Mouse (Mus musculus): Measurements from ENCODE around the gene Dynlt1c. TPM values are rescaled to one million over a fixed set of nuclear protein-coding genes. Genes with fewer than 3 reads are reported as not detected.
"Not testable (repeated sequence)": the region's sequence is repeated elsewhere in the genome, so short reads cannot be mapped to it uniquely, and the experiment has no call there.

The Dynlt1c gene
- total RNA-seq, 2 experiments from 2014 or later, result 16.6 TPM; not detected in 1

DNA sequence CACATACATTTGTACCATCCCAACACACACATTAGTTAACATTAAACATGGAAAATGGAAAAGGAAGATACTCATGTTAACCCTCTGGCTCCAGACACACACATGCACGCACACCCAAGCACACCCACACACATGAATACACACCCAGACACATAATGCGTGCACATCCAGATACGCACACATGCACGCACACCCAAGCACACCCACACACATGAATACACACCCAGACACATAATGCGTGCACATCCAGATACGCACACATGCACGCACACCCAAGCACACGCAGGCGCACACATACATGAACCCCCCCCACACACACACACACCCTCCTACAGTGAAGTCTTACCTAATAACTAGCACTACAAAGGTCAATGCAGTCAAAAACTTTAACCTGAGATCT lies 15.3 kb downstream of the Dynlt1c start:
- not testable (repeated sequence) for ATAC-seq (replicated peaks; ENCODE audit: low FRiP score, poor library complexity, severe bottlenecking)

DNA sequence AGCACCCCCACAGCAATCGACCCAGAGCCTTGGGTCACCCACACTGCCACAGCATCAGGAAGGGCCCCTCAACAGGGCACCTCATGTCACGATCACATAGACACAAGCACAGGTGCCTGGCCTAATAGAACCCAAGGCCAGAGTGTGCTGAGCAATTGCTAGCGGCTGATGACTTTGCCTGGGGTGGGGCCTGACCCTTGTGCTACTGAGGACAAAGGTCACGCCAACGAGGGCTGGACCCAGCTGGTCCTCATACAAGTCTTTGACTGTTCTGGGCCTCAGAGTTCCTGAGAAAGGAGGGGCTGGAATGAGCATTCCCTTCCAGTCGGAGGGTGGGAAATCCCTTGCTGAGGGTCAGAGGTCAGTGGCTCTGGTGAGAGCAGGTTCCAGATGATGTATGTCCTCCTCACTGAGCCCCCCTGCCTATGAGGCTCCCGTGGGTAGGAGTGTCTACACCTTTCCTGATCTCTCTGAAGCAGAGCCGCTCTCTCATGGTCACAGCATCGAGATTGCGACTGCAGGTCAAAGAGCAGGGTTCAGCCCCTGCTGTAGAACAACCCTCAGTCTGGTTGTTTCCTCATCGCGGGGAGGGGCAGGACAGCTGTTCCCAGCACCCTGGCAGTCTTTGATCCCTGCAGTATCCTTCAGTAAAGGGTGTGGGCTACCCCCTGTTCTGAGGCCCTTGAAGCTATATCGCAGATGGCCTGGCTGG lies 16.4 kb downstream of the Dynlt1c start:
- ATAC-seq (replicated peaks; ENCODE audit: low FRiP score, poor library complexity, severe bottlenecking), result not testable (repeated sequence)

GRCm38 (mm10) chr17:6619271-6619670 lies 17.8 kb downstream of the Dynlt1c start:
- not testable (repeated sequence) for ATAC-seq (replicated peaks; ENCODE audit: low FRiP score, poor library complexity, severe bottlenecking)

DNA sequence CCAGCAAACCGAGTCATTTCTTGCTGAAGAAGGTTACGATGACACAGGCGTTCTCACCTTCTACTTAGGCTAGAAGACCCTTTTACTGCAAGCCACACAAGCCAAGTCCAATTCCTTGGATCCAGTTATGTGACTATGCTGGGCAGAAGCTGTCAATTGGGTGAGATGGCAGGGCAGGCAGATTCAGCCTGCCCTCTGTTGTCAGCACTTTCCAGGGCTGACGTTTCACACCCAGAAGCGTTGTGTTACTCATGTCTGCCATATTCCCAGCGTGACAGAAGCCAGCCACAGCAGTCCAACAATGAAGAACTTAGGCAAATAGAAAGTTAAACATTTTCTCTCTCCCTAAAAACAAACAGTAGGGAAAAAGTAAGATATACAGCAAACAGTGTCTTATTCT lies 18.6 kb downstream of the Dynlt1c start:
- ATAC-seq (replicated peaks; ENCODE audit: low FRiP score, poor library complexity, severe bottlenecking), result not testable (repeated sequence)

GRCm38 (mm10) chr17:6620730-6621451 lies 19.4 kb downstream of the Dynlt1c start:
- ATAC-seq (replicated peaks; ENCODE audit: low FRiP score, poor library complexity, severe bottlenecking), result not testable (repeated sequence)

DNA sequence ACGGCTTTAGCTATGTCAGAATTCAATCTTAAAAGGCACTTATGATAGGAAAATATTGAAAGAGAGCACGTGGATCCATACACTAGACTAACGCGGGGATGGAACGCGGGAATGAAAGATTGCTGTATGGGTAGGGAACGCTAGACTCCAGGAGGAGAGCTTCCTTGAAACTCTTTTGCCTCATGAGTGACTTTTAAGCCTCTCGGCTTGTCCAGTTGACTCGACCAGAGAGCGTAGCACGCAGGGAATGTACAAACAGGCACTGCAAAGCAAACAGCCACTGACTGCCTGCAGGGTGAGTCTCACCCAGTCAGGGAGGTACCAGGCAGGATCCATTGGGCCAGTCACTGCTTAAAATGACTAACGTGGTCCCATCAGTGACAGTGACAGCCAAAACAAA lies 20.5 kb downstream of the Dynlt1c start:
- ATAC-seq (replicated peaks; ENCODE audit: low FRiP score, poor library complexity, severe bottlenecking), result not testable (repeated sequence)

GRCm38 (mm10) chr17:6624926-6625558 lies 23.6 kb downstream of the Dynlt1c start:
- ATAC-seq (replicated peaks; ENCODE audit: low FRiP score, poor library complexity, severe bottlenecking), result not testable (repeated sequence)

DNA sequence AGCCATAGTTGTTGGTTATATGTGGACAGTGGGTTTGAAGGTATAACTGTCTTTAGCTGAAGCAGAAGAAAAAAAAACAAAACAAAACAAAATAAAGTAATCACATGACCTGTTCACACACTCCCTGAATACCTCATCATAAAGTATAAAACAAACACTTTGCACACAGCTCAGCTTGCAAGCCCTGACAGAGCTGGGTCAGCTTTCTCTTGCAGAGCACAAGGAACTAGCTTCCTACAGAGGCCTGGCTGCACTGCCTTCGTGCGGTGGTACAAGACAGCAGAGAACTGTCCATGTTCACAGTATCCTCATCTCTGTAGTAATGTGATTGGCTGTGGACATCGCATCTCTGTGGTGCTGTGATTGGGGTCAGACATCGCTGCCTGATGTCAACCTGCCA lies 28.9 kb downstream of the Dynlt1c start:
- not testable (repeated sequence) for ATAC-seq (replicated peaks; ENCODE audit: low FRiP score, poor library complexity, severe bottlenecking)

DNA sequence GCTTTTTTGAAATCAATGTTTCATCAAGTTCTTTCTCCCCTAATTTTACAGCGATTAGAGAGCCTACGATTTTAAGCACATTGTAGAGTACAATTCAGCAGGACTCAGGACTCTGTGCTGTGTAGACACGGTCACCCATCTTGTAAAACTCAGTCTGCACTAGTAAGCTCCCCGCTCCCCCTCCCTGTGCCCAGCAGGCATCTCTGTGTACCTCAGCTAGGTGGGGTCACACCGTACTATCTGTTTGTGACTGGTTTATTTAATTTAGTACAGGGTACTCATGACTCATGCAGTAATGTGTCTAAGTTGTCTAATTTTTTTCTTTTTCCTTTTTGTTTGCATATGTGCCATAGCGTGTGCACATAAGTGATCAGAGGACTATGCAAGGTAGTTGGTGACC lies 31.4 kb downstream of the Dynlt1c start:
- not testable (repeated sequence) for ATAC-seq (replicated peaks; ENCODE audit: low FRiP score, poor library complexity, severe bottlenecking)

GRCm38 (mm10) chr17:6635781-6636180 lies 34.3 kb downstream of the Dynlt1c start:
- ATAC-seq (replicated peaks; ENCODE audit: low FRiP score, poor library complexity, severe bottlenecking), result not testable (repeated sequence)

DNA sequence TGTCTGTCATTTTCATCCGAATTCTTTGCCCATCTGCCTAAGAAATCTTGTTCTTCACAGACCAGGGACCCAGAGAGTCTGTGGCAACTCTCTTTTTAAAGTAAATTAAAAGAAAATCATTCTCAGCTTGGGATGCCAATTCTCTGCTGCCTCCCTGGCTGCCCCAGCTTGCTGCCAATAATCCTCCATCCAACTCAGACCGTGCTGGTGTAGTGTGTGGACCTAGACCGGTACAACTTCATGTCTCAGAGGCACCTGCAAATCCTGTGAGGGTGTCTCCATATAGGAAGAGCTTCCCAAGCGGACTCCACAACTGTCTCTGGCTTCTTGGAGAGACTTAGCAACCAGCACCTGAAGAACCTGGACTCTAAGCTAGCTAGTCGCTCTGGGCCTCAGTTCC lies 35.4 kb downstream of the Dynlt1c start:
- no peak for ATAC-seq (replicated peaks; ENCODE audit: low FRiP score, poor library complexity, severe bottlenecking)

DNA sequence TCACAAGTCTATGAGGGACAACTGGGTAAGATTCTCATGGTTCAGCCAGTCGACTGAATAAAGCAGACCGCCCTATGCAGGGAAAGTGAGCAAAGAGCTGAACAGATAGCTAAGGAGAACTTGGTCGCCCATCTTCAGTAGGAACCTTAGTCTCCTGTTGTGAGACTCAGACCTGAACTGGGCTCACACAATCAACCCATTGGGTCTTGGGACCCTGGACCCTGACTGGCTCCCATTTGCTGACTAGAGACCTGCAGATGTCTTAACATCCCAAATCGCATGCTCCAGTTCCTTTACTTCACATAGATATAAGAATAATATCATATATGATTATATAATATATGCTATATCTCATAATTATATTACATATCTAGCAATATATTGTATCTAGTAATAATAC lies 36.0 kb downstream of the Dynlt1c start:
- not testable (repeated sequence) for ATAC-seq (replicated peaks; ENCODE audit: low FRiP score, poor library complexity, severe bottlenecking)

GRCm38 (mm10) chr17:6638444-6638843 lies 37.0 kb downstream of the Dynlt1c start:
- ATAC-seq (replicated peaks; ENCODE audit: low FRiP score, poor library complexity, severe bottlenecking), result not testable (repeated sequence)

- not testable (repeated sequence) for ATAC-seq (replicated peaks; ENCODE audit: low FRiP score, poor library complexity, severe bottlenecking)
Measured at GRCm38 (mm10) chr17:6639486-6639885, 38.0 kb downstream of the Dynlt1c start.

GRCm38 (mm10) chr17:6640044-6640637 lies 38.7 kb downstream of the Dynlt1c start:
- not testable (repeated sequence) for ATAC-seq (replicated peaks; ENCODE audit: low FRiP score, poor library complexity, severe bottlenecking)

GRCm38 (mm10) chr17:6640771-6641429 lies 39.4 kb downstream of the Dynlt1c start:
- ATAC-seq (replicated peaks; ENCODE audit: low FRiP score, poor library complexity, severe bottlenecking), result not testable (repeated sequence)

GRCm38 (mm10) chr17:6644210-6644609 lies 42.7 kb downstream of the Dynlt1c start:
- ATAC-seq (replicated peaks; ENCODE audit: low FRiP score, poor library complexity, severe bottlenecking), result not testable (repeated sequence)

GRCm38 (mm10) chr17:6644673-6645072 lies 43.2 kb downstream of the Dynlt1c start:
- ATAC-seq (replicated peaks; ENCODE audit: low FRiP score, poor library complexity, severe bottlenecking), result not testable (repeated sequence)

GRCm38 (mm10) chr17:6645668-6646067 lies 44.2 kb downstream of the Dynlt1c start:
- not testable (repeated sequence) for ATAC-seq (replicated peaks; ENCODE audit: low FRiP score, poor library complexity, severe bottlenecking)

GRCm38 (mm10) chr17:6646841-6647240 lies 45.4 kb downstream of the Dynlt1c start:
- not testable (repeated sequence) for ATAC-seq (replicated peaks; ENCODE audit: low FRiP score, poor library complexity, severe bottlenecking)

All from erythroid progenitor cell, adult 5-6 weeks (primary cell).